Mouse (Mus musculus) lung, postnatal 0 days (tissue): ENCODE data around the gene Fbn1. TPM values are rescaled to one million over a fixed set of nuclear protein-coding genes. Genes with fewer than 3 reads are reported as not detected.
A peak's percentile ranks its signal among the peaks of the same experiment; 100 is the strongest.
"Not testable (repeated sequence)": the region's sequence is repeated elsewhere in the genome, so short reads cannot be mapped to it uniquely, and the experiment has no call there.

Source experiments
- ATAC-seq: fragments of 200-750 bp; cut with Nextera tagmentation; 2 replicates; pipeline ENCODE4 v1.8.0; 2017; ENCODE audit warnings: moderate library complexity
- DNase-seq: peaks from one replicate; pipeline ENCODE4 v3.0.0-alpha.2; 2016; ENCODE audit warnings: low spot score
- H3K27ac ChIP-seq: fragments of 300-500 bp; sonication (generic); 2 replicates; pipeline ENCODE4 v1.5.1; 2014; ENCODE audit warnings: antibody characterized with exemption, mild to moderate bottlenecking, low read length, mixed read lengths
- H3K27me3 ChIP-seq: fragments of 300-500 bp; sonication (generic); replicated peaks from 2 replicates; pipeline ENCODE4 v1.6.1; 2014; ENCODE audit warnings: low read length, mixed read lengths; ENCODE audit not compliant: insufficient read depth
- H3K36me3 ChIP-seq: fragments of 300-500 bp; sonication (generic); 2 replicates; pipeline ENCODE4 v1.6.1; 2014; ENCODE audit warnings: low read length, mixed read lengths; ENCODE audit not compliant: insufficient read depth
- H3K4me1 ChIP-seq: fragments of 300-500 bp; sonication (generic); 2 replicates; pipeline ENCODE4 v1.6.1; 2014; ENCODE audit warnings: antibody characterized with exemption, low read depth, low read length, mixed read lengths; ENCODE audit not compliant: insufficient read depth
- H3K4me2 ChIP-seq: fragments of 300-500 bp; sonication (generic); replicated peaks from 2 replicates; pipeline ENCODE4 v1.6.1; 2014; ENCODE audit warnings: low read depth, mild to moderate bottlenecking, low read length, moderate library complexity, mixed read lengths
- H3K4me3 ChIP-seq: fragments of 300-500 bp; sonication (generic); 2 replicates; pipeline ENCODE4 v1.5.1; 2014; ENCODE audit warnings: low read depth, low read length
- H3K9ac ChIP-seq: fragments of 300-500 bp; sonication (generic); replicated peaks from 2 replicates; pipeline ENCODE4 v1.6.1; 2014; ENCODE audit warnings: low read depth, mild to moderate bottlenecking
- H3K9me3 ChIP-seq: fragments of 300-500 bp; sonication (generic); 2 replicates; pipeline ENCODE4 v1.6.1; 2016; ENCODE audit warnings: low read length, mixed read lengths
- CTCF ChIP-seq: IDR thresholded peaks from 2 replicates; pipeline ENCODE4 v1.5.1; 2016; ENCODE audit warnings: antibody characterized with exemption, mild to moderate bottlenecking
- EP300 ChIP-seq: IDR thresholded peaks from 2 replicates; pipeline ENCODE4 v1.6.1; 2016; ENCODE audit warnings: antibody characterized with exemption, mild to moderate bottlenecking, control low read depth
- WGBS: fragments of 180-500 bp; shearing (Covaris S2); extraction: QIAGEN DNeasy Blood & Tissue Kit; methylation state at CpG from one replicate; pipeline ENCODE4 v1.1.7; 2014; 5-methylcytosine and 5-hydroxymethylcytosine counted together
- polyA plus RNA-seq: library from polyadenylated mRNA; unstranded; fragments of >200 nt; fragmentation: Nextera tagmentation; extraction: Ambion mirVana; gene quantifications from 2 replicates; pipeline ENCODE4 v1.2.1, GENCODE M21; 2015

Gene Fbn1
- polyA plus RNA-seq, 1 experiment from 2014 or later = 23.6 TPM

DNA sequence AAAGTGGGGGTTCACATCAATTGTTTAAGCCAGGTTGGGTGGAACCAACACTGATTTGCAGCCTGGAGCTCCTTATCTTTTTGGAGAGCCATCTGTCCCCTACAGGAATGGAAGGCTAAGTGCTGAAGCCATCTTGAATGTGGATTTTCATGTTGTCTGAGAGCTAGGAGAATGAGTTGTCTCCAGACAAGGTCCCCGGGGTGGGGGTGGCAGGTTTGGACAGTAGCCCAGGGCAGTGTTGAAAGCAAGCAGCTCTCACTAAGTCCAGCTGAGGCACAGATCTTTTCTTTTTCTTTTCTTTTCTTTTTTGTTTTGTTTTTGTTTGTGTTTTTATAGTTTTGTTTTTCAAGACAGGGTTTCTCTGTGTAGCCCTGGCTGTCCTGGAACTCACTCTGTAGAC lies 216.7 kb downstream of the Fbn1 start:
- 56% methylated on average over 1 of the region's 1 CpGs for WGBS
- no peaks in the 10 kb centered on the region for H3K4me1 ChIP-seq
- DNase-seq (no peak), ATAC-seq (no peak)
- H3K9ac ChIP-seq = no peak overlapping the region
- no peak overlapping the region for H3K4me3 ChIP-seq
- H3K36me3 ChIP-seq = no peaks in the 10 kb centered on the region
- TF ChIP-seq CTCF (no peak), EP300 (no peak)
- no peaks in the 10 kb centered on the region for H3K27me3 ChIP-seq
- H3K4me2 ChIP-seq = no peak overlapping the region
- no peaks in the 10 kb centered on the region for H3K9me3 ChIP-seq
- H3K27ac ChIP-seq = no peak overlapping the region

DNA sequence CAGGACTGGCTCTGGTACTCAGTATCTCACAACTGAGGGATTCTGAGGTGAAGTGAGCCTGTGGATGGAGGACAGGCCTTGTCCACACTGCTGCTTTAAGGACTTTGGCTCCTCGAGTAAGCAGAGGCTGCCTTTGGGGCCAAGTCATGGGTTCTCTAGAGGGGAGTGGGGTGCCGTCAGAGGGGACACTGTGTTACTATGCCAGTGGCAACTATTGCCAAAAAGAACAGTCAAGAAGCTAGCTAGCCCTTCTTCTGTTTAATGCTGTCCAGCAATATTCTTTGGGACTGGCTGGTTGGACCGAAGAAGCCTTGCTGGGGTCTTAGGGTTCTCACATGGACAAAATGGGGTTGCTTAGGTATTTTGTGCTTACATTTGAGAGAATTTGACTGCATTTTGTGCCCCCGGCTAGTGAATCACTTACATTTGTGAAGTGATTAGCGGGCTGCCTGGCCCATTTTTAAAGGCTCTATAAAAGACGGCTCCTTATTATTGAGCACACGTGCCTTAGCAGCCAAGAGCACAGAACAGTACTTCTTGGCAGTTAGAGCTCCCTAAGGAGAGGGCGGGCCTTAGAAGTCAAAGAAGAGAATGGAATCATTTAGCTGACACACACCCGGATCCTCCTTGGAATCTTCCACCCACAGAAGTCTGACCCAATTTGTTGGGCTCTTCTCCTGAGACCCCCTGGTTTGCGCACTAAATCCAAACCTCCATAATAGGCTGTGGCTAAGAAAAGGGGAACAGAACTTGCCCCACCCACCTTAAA lies 217.4 kb downstream of the Fbn1 start:
- Histone ChIP-seq H3K27me3 (no peaks in the 10 kb centered on the region), H3K36me3 (no peaks in the 10 kb centered on the region), H3K4me2 (no peak overlapping the region), H3K4me3 (no peak overlapping the region), H3K9ac (no peak overlapping the region), H3K4me1 (no peaks in the 10 kb centered on the region), H3K9me3 (no peaks in the 10 kb centered on the region), H3K27ac (no peak overlapping the region)
- ATAC-seq (no peak), DNase-seq (no peak)
- 76% methylated on average over 10 of the region's 10 CpGs for WGBS
- TF ChIP-seq EP300 (no peak), CTCF (no peak)

DNA sequence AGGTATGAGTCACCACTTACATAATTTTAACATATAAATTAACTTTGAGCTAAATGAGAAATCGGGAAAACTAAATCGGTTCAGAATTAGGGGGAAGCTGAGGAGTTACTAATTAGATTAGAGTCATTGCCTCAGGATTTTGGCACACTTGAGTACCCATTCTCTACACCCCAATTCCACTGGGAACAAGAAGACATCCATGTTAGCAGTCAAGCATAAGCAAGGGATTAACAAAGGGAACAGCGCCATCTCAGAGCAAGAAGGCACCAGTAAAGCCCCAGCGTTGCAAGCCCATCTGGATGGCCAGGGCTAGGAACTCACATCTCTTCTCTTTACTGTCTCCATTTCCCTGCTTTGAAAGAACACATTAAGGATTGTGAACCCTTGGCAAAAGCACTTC lies 222.0 kb downstream of the Fbn1 start:
- no peak for ATAC-seq
- H3K4me3 ChIP-seq = no peak overlapping the region
- 88% methylated on average over 4 of the region's 4 CpGs for WGBS
- TF ChIP-seq CTCF = no peak
- no peak for TF ChIP-seq EP300
- no peak overlapping the region for H3K4me2 ChIP-seq
- H3K4me1 ChIP-seq = no peaks in the 10 kb centered on the region
- no peaks in the 10 kb centered on the region for H3K36me3 ChIP-seq
- H3K9ac ChIP-seq = no peak overlapping the region
- DNase-seq = no peak
- no peak overlapping the region for H3K27ac ChIP-seq
- no peaks in the 10 kb centered on the region for H3K27me3 ChIP-seq
- H3K9me3 ChIP-seq = no peaks in the 10 kb centered on the region

DNA sequence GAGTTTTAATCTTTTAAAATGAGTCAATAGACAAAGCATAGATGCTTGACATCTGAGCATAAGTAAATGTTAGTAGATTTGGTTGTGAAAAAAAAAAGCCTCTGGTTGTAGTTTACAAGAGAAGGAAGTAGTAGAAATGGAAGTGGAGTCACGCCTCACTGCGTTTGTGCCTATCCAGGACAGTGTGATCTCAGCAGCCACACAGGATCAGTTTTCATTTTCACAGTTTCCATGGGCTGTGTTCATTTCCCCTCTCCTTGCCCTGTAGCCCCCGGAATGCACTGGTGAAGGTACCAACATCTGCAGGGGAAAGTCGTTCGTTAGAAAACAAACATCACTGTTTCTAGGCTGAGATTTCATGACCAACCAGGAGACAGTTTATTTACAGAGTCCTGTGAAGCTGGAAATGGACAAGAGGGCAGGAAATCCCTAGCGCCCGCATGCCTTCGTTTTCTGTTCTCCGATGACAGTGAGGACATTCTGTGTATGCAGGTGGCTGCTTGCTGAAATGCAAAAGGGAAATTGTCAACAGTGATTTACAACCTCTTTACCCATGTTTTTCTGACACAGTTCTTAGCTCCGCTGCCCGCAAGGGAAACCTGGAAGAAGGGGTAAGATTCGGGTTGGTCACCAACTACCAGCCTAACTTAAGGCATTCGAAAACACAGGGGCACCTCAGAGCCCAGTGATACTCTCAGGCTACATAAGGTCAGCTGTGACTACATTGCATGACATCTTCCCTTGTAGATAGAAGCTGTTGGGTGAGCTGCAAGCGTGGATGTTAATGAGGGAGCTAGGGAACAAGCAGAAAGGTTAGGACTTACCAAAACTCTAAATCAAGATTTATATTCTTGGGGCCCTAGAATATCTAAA lies 225.2 kb downstream of the Fbn1 start:
- no peaks in the 10 kb centered on the region for H3K27me3 ChIP-seq
- TF ChIP-seq CTCF (no peak), EP300 (no peak)
- WGBS = 27% methylated on average over 14 of the region's 14 CpGs
- no peaks in the 10 kb centered on the region for H3K9me3 ChIP-seq
- no peak overlapping the region for H3K4me3 ChIP-seq
- H3K27ac ChIP-seq = no peak overlapping the region
- H3K9ac ChIP-seq = no peak overlapping the region
- H3K4me1 ChIP-seq = no peaks in the 10 kb centered on the region
- H3K4me2 ChIP-seq = peak overlapping the region; percentile 20
- no peak for ATAC-seq
- no peak for DNase-seq
- no peaks in the 10 kb centered on the region for H3K36me3 ChIP-seq

DNA sequence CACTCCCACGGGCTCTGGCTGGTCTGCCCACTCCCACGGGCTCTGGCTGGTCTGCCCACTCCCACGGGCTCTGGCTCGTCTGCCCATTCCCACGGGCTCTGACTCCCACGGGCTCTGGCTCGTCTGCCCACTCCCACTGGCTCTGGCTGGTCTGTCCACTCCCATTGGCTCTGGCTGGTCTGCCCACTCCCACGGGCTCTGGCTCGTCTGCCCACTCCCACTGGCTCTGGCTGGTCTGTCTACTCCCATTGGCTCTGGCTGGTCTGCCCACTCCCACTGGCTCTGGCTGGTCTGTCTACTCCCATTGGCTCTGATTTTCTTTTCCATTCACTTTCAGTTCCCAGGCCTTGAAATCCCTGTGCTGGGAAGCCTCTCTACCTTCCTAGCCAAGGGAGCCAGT lies 227.8 kb downstream of the Fbn1 start:
- not testable (repeated sequence) for ATAC-seq, H3K27me3 ChIP-seq, H3K4me3 ChIP-seq, H3K4me1 ChIP-seq, H3K27ac ChIP-seq, H3K4me2 ChIP-seq, H3K9me3 ChIP-seq, H3K9ac ChIP-seq, DNase-seq, H3K36me3 ChIP-seq
- WGBS = 76% methylated on average over 9 of the region's 9 CpGs

DNA sequence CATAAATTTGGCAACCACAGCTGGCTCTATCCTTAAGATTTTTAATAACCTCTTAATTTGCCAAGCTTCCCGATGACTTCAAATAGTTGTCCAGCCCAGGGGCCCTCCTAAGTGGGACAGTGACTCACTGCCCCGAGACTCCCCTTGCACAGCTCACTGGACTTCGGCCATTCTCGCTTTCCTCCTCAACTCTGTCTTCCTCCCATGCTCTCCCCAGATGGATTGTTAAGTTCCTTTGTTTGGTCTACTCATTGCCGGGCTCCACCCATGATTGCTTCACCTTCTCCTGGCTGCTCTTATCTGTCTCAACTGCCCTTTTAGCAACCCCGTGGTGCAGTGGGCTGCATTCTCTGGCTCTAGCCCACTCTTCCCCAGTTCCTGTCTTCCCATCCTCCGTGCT lies 229.3 kb downstream of the Fbn1 start:
- peak; percentile 92 for DNase-seq

More for the DNA sequence above, 229.3 kb downstream of the Fbn1 start:
- TF ChIP-seq CTCF (no peak), EP300 (peak; percentile 43)
- Histone ChIP-seq H3K27me3 (no peaks in the 10 kb centered on the region), H3K9me3 (no peaks in the 10 kb centered on the region), H3K27ac (peak overlapping the region; percentile 5), H3K4me2 (no peak overlapping the region), H3K4me1 (no peaks in the 10 kb centered on the region), H3K4me3 (no peak overlapping the region), H3K36me3 (no peaks in the 10 kb centered on the region), H3K9ac (no peak overlapping the region)
- WGBS = 15% methylated on average over 7 of the region's 7 CpGs
- ATAC-seq = peak; percentile 90
